Mouse (Mus musculus): ENCODE measurements at regions not wholly inside any gene's neighbourhood (a gene's known extent, or its start where the extent isn't known, plus 50 kb on each side); places are given as distances from the start of the nearest gene placed in this dataset.

DNA sequence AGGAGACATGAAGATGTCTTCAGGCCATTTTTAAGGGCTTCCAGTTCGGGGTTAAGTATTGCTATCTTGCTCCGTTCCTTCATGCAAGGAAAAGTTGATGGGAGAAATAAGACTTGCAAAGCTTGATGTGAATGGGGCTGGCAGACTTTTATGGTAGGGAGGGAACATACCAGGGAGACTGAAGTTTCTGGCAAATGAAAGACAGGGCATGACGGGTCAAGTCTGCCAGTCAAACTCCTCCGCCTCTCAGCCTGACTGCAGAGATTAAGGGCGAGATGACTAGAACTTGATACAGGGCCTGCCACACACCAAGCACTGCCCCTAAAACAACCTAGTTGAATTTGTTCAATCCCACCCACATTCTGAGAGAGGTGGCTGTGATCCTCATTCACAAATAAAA lies 89.6 kb upstream of the Zfp703 start:
- TF ChIP-seq CTCF (IDR thresholded peaks at IDR 0.05; ENCODE audit: borderline replicate concordance, insufficient read depth, low read depth, low read length) (no peak), POLR2A (IDR thresholded peaks at IDR 0.05; ENCODE audit: borderline replicate concordance, insufficient read depth, low read length) (no peak)

All from cerebellum, adult 2 months (tissue).